Mouse (Mus musculus) ovary, adult 2 months (tissue): ENCODE measurements around the gene Atxn1. TPM values are rescaled to one million over a fixed set of nuclear protein-coding genes. Genes with fewer than 3 reads are reported as not detected.

Source experiments
- polyA plus RNA-seq: library from polyadenylated mRNA; depleted of rRNA; stranded (reverse); fragments of >200 nt; gene quantifications from 2 replicates; pipeline ENCODE4 v1.2.3, GENCODE M21; 2012; rRNA removed

Gene Atxn1
- 22.2 and 22.3 TPM in 2 replicates for polyA plus RNA-seq

GRCm38 (mm10) chr13:45964853-45965593, at the start of gene Atxn1:
Atxn1 (minus strand) TSS chr13:45965008.

GRCm38 (mm10) chr13:45507274-45508229, 457.3 kb downstream of the Atxn1 start, which contains the start of gene Gmpr:
Gmpr (plus strand) TSS chr13:45507444.

